Mouse (Mus musculus) CH12.LX (cell line): Measurements from ENCODE around the gene Dis3l. TPM values are rescaled to one million over a fixed set of nuclear protein-coding genes. Genes with fewer than 3 reads are reported as not detected.
A peak's percentile ranks its signal among the peaks of the same experiment; 100 is the strongest.

Experiments used
- DNase-seq: peaks from one replicate; pipeline ENCODE4 v3.0.0-alpha.2; 2013; ENCODE audit errors: extremely low read depth
- H3K27ac ChIP-seq: 2 replicates; pipeline ENCODE4 v1.5.1; 2012; ENCODE audit warnings: low read depth, mild to moderate bottlenecking, control low read depth, moderate library complexity; ENCODE audit not compliant: insufficient read depth
- H3K27me3 ChIP-seq: replicated peaks from 2 replicates; pipeline ENCODE3; 2012; ENCODE audit warnings: inconsistent platforms
- H3K36me3 ChIP-seq, 2 experiments: replicated peaks in 1 of 2; 2 replicates each; pipeline versions ENCODE3 to v1.6.1; 2012; ENCODE audit warnings: inconsistent platforms in 1 of 2, low read length in 1 of 2, mild to moderate bottlenecking in 1 of 2, mixed read lengths in 1 of 2, moderate library complexity in 1 of 2; ENCODE audit not compliant: control insufficient read depth in 1 of 2, insufficient read depth in 1 of 2
- H3K4me1 ChIP-seq, 2 experiments: 2 replicates each; pipeline ENCODE4 v1.6.1; 2012; ENCODE audit warnings: inconsistent platforms in 1 of 2, moderate library complexity in 1 of 2; ENCODE audit not compliant: insufficient read depth in 2 of 2, control insufficient read depth in 1 of 2
- H3K4me2 ChIP-seq: 2 replicates; pipeline ENCODE4 v1.6.1; 2012; ENCODE audit warnings: low read depth, mild to moderate bottlenecking, control low read depth; ENCODE audit not compliant: poor library complexity, insufficient read depth, severe bottlenecking
- H3K4me3 ChIP-seq, 3 experiments: fragments of 150-350 bp in 1 of 3; sonication (generic) in 1 of 3; replicated peaks in 1 of 3; 2 replicates each; pipeline versions ENCODE3 to v1.5.1; 2011 to 2012; ENCODE audit warnings: low read depth in 2 of 3, low read length in 2 of 3, mild to moderate bottlenecking in 2 of 3, moderate library complexity in 2 of 3, control low read depth in 1 of 3, improper control_type of control experiment in 1 of 3, inconsistent platforms in 1 of 3, mixed read lengths in 1 of 3; ENCODE audit not compliant: poor library complexity in 1 of 3
- H3K79me2 ChIP-seq: replicated peaks from 2 replicates; pipeline ENCODE4 v1.6.1; 2012; ENCODE audit warnings: mild to moderate bottlenecking, moderate library complexity; ENCODE audit not compliant: control insufficient read depth, poor library complexity, insufficient read depth, severe bottlenecking; ENCODE audit errors: extremely low read depth
- H3K9ac ChIP-seq: 2 replicates; pipeline ENCODE4 v1.6.1; 2012; ENCODE audit warnings: low read depth, mild to moderate bottlenecking, control low read depth, moderate library complexity; ENCODE audit not compliant: insufficient read depth
- H3K9me3 ChIP-seq: replicated peaks from 2 replicates; pipeline ENCODE3; 2012; ENCODE audit warnings: low read length, inconsistent platforms, mixed read lengths
- CHD1 ChIP-seq: IDR thresholded peaks from 2 replicates; pipeline ENCODE4 v1.6.1; 2012; ENCODE audit warnings: low read depth, low read length, improper control_type of control experiment, inconsistent platforms
- CHD2 ChIP-seq: IDR thresholded peaks from 2 replicates; pipeline ENCODE4 v1.6.1; 2011; ENCODE audit warnings: low read length, improper control_type of control experiment
- ELF1 ChIP-seq: IDR thresholded peaks from 2 replicates; pipeline ENCODE4 v1.6.1; 2014; ENCODE audit warnings: low read depth, mild to moderate bottlenecking, inconsistent platforms, low read length, improper control_type of control experiment
- EP300 ChIP-seq: IDR thresholded peaks from 2 replicates; pipeline ENCODE4 v1.6.1; 2011; ENCODE audit warnings: low read length, improper control_type of control experiment
- IRF4 ChIP-seq: IDR thresholded peaks from 2 replicates; pipeline ENCODE4 v1.6.1; 2014; ENCODE audit warnings: low read depth, mild to moderate bottlenecking, inconsistent platforms, low read length, improper control_type of control experiment
- JUND ChIP-seq: conservative IDR thresholded peaks from 2 replicates; pipeline ENCODE4 v1.6.1; 2011; ENCODE audit warnings: low read depth, low read length, improper control_type of control experiment
- KAT2A ChIP-seq: IDR thresholded peaks from 2 replicates; pipeline ENCODE4 v1.6.1; 2012; ENCODE audit warnings: low read length, improper control_type of control experiment, inconsistent platforms; ENCODE audit not compliant: insufficient replicate concordance
- MAX ChIP-seq: IDR thresholded peaks from 2 replicates; pipeline ENCODE4 v1.6.1; 2011; ENCODE audit warnings: low read length, improper control_type of control experiment
- NRF1 ChIP-seq: IDR thresholded peaks from 2 replicates; pipeline ENCODE4 v1.6.1; 2014; ENCODE audit warnings: low read depth, mild to moderate bottlenecking, inconsistent platforms, low read length, improper control_type of control experiment, moderate library complexity
- POLR2AphosphoS2 ChIP-seq: IDR thresholded peaks from 2 replicates; pipeline ENCODE4 v1.6.1; 2011; ENCODE audit warnings: low read depth, low read length, improper control_type of control experiment
- RAD21 ChIP-seq: IDR thresholded peaks from 2 replicates; pipeline ENCODE4 v1.6.1; 2011; ENCODE audit warnings: low read depth, mild to moderate bottlenecking, low read length, improper control_type of control experiment, moderate library complexity
- SIN3A ChIP-seq: IDR thresholded peaks from 2 replicates; pipeline ENCODE4 v1.6.1; 2012; ENCODE audit warnings: low read length, improper control_type of control experiment, inconsistent platforms
- TBP ChIP-seq: conservative IDR thresholded peaks from 2 replicates; pipeline ENCODE4 v1.6.1; 2011; ENCODE audit warnings: low read depth, low read length, improper control_type of control experiment
- TCF12 ChIP-seq: IDR thresholded peaks from 2 replicates; pipeline ENCODE4 v1.6.1; 2014; ENCODE audit warnings: low read depth, mild to moderate bottlenecking, inconsistent platforms, low read length, improper control_type of control experiment
- ZMIZ1 ChIP-seq: IDR thresholded peaks from 2 replicates; pipeline ENCODE4 v1.6.1; 2012; ENCODE audit warnings: low read depth, mild to moderate bottlenecking, inconsistent platforms, low read length, improper control_type of control experiment
- dilution Hi-C: fragments of 300-500 bp; cut with MboI; formaldehyde crosslinking; loops from 2 replicates; pipeline ENCODE4 v1.14.3; 2020; ENCODE audit warnings: low sequenced_read_pairs; ENCODE audit not compliant: extremely low pct_unique_long_range_greater_than_20kb, extremely low pct_ligation_motif_present
- in situ Hi-C: fragments of 300-500 bp; cut with MboI; formaldehyde crosslinking; loops from 3 replicates; pipeline ENCODE4 v1.14.3; 2019; ENCODE audit warnings: low sequenced_read_pairs, low pct_ligation_motif_present, low pct_unique_long_range_greater_than_20kb, mixed read lengths
- polyA plus RNA-seq: library from polyadenylated mRNA; unstranded; fragments of >175 nt; gene quantifications from 2 replicates; pipeline ENCODE4 v1.2.1, GENCODE M21; 2012; ENCODE audit warnings: low read depth; ENCODE audit not compliant: insufficient read length
- total RNA-seq, 2 experiments: library from RNA; depleted of rRNA; stranded (reverse); fragments of 300-350 nt in 1 of 2; fragments of >200 nt in 1 of 2; gene quantifications; 2 replicates each; pipeline ENCODE4 v1.2.3; 2012 to 2014

The Dis3l gene
- total and polyA plus RNA-seq, 3 experiments = 6.6 to 9.6 (median 8.8) TPM

DNA sequence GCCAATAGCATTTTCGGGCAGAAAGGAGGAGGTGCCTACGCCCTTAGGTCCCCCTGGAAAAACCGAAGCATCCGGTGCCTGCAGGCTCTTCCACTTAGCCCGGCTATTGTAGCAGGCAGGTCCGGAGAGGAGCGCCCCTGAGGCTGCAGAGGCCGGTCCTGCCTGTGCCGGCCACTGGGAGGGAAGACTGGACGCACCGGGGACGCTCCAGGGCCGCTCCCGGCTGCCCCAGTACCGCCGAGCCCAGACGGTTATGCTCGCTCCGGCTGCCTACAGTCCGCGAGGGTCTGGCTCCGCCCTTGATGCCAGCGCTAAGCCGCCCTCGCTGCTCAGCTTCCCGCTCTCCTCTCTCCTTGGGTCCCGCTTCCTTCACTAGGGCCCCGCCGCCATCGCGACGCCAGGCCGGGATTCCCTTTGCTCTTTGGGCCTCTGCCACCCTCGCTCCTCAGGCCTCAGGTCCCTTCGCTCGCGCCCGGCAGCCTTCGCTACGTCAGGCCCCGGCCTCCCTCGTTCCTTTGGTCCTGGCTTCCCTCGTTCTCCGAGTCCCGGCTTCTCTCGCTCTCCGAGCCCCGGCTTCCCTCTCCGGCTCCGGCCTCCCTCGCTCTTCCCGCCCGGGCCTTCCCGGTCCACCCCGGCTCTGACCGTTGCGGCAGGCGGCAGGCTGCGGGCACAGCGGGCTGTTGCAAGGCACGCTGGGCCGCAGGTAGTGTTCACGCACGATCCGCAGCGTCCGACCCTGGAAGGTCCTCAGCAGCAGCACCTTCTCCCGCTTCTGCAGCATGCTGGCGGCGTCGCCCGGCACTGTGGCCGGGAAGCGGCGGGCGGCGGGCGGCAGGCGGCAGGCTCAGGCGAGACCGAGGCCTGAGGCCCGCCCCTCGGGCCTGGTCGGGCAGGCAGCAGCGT is 486 bp downstream of the Dis3l start (continued):
- TF ChIP-seq NRF1 = no peak
- no peak for TF ChIP-seq CHD1
- TF ChIP-seq TBP = peak; percentile 76; the same call in 1 of the 2 replicates
- TF ChIP-seq ZMIZ1 = 0 out of 2 replicates have a peak, but pooled peaks have one; percentile 27
- TF ChIP-seq POLR2AphosphoS2 = no peak
- TF ChIP-seq ELF1 = no peak
- TF ChIP-seq MAX = no peak
- TF ChIP-seq JUND = no peak
- 0 out of 2 replicates have a peak, but pooled peaks have one; percentile 58 for TF ChIP-seq KAT2A
- no peak for TF ChIP-seq CHD2
- peak; percentile 53 for TF ChIP-seq TCF12
- no peak for TF ChIP-seq RAD21

DNA sequence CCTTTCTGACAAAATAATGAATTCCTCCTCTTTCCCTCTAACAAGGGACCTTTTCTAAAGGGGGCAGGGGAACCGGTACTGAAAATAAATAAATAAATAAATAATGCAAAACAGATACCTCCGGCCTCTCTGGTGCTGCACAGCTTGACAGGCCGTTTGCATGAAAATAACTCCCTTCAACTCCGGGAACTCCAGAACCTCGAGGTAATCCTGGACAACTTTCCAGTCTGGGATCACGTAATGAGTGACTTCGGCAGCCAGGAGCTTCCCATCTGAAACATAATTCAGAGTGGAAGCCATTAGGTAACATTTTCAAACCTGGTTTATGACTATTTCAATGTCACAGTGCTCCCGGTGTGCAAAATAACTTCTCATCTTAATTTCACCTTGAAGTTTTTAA is 1.7 kb downstream of the Dis3l start:
- peaks cover 0 to 18% of the 10 kb centered on the region in 2 experiments for H3K36me3 ChIP-seq
- H3K27me3 ChIP-seq = no peaks in the 10 kb centered on the region
- no peak for TF ChIP-seq ELF1
- peak; percentile 4; the same call in 1 of the 2 replicates for TF ChIP-seq SIN3A
- no peak for TF ChIP-seq TCF12
- TF ChIP-seq POLR2AphosphoS2 = no peak
- no peak for TF ChIP-seq IRF4
- H3K27ac ChIP-seq = no peak overlapping the region
- H3K79me2 ChIP-seq = no peaks in the 10 kb centered on the region; the same call in 1 of the 2 replicates
- peak overlapping the region; percentile 76 for H3K4me2 ChIP-seq
- H3K4me3 ChIP-seq = peak overlapping the region in 1 of 3 experiments; percentile 52
- H3K9me3 ChIP-seq = no peaks in the 10 kb centered on the region
- peaks cover 0 to 16% of the 10 kb centered on the region in 2 experiments; a peak in 2 of 4 replicates for H3K4me1 ChIP-seq
- dilution Hi-C loops = no loop called here
- H3K9ac ChIP-seq = peak overlapping the region; percentile 91; the same call in 1 of the 2 replicates
- in situ Hi-C loops = no loop called here
- no peak for DNase-seq

GRCm38 (mm10) chr9:64335825-64336224 is 5.3 kb downstream of the Dis3l start:
- Histone ChIP-seq H3K9ac (no peak overlapping the region), H3K4me1 (peaks cover 9 to 14% of the 10 kb centered on the region in 2 experiments), H3K27me3 (no peaks in the 10 kb centered on the region), H3K4me2 (no peak overlapping the region), H3K79me2 (no peaks in the 10 kb centered on the region; the same call in 1 of the 2 replicates), H3K36me3 (peaks cover 0 to 30% of the 10 kb centered on the region in 2 experiments), H3K9me3 (no peaks in the 10 kb centered on the region), H3K27ac (no peak overlapping the region), H3K4me3 (no peak overlapping the region)
- in situ Hi-C loops (no loop called here), dilution Hi-C loops (no loop called here)
- DNase-seq = no peak
- TF ChIP-seq IRF4 (no peak), EP300 (no peak)
